Mouse (Mus musculus): Measurements from ENCODE around the gene Znrf3. TPM values are rescaled to one million over a fixed set of nuclear protein-coding genes. Genes with fewer than 3 reads are reported as not detected.
A peak's percentile ranks its signal among the peaks of the same experiment; 100 is the strongest.

The Znrf3 gene
- total RNA-seq, 2 experiments from 2014 or later, result 19.6 to 20.0 TPM

GRCm38 (mm10) chr11:5257151-5257862, 187.3 kb downstream of the Znrf3 start:
- no peak for DNase-seq (ENCODE audit: low spot score in 2 of 2)
- intact Hi-C loops (cut with DNase I), result loop anchor here (5.0 kb wide), 1 partner anchor 90 kb away; no protein-coding TSS in a partner anchor

- intact Hi-C loops (cut with DNase I), result loop anchor here (5.0 kb wide), 1 partner anchor 88 kb away; no protein-coding TSS in a partner anchor
- no peak for DNase-seq (ENCODE audit: low spot score in 2 of 2)
Measured at GRCm38 (mm10) chr11:5255509-5256014, 189.1 kb downstream of the Znrf3 start.

DNA sequence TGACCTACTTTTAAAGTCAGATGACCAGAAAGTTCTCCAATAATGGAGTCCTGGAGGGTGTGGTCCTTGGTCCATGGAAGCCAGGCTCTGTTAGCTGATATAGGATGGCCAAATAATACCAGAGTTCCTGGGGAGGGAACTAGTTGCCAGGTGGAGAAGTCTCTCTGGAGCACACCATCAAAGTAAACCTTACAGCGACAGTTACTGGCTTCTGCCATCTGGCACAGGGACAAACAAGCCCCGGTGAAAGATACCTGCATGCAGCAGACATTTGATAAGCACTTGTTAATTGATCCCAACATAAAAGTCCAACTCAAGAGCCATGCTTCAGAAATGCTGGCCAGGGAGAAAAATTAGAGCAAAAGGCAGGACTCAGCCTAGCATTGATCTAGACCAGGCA, 190.6 kb downstream of the Znrf3 start:
- no peak for DNase-seq (ENCODE audit: low spot score in 2 of 2)
- intact Hi-C loops (cut with DNase I), result no loop called here

DNA sequence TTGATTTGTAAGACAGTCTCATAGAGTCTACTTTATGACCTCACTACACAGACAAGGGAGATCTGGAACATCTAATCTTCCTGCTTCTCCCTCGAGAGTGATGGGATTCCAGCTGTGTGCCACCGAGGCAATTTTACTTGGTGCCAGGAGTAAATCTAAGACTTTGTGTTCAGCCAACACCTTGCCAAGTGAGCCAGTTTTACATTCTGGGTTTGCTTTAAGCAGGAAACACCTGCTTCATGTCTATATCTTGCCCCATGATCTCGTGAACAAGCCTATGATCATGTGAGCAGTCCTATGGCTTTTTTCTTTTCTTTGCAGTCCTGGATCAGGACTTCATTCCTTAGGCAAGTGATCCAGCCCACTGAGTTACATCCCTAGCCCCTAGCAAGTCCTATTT, 191.1 kb downstream of the Znrf3 start:
- no peak for DNase-seq (ENCODE audit: low spot score in 2 of 2)
- intact Hi-C loops (cut with DNase I), result no loop called here

GRCm38 (mm10) chr11:5252727-5253126, 191.9 kb downstream of the Znrf3 start:
- no peak for DNase-seq (ENCODE audit: low spot score in 2 of 2)
- intact Hi-C loops (cut with DNase I), result no loop called here

- intact Hi-C loops (cut with DNase I), result no loop called here
- DNase-seq (ENCODE audit: low spot score in 2 of 2), result no peak
Measured at GRCm38 (mm10) chr11:5251112-5251511, 193.5 kb downstream of the Znrf3 start.

- intact Hi-C loops (cut with DNase I), result no loop called here
- DNase-seq (ENCODE audit: low spot score in 2 of 2), result no peak
Measured at GRCm38 (mm10) chr11:5248200-5248599, 196.4 kb downstream of the Znrf3 start.

GRCm38 (mm10) chr11:5245431-5245830, 199.2 kb downstream of the Znrf3 start:
- intact Hi-C loops (cut with DNase I), result loop anchor here (2.0 kb wide), 2 partner anchors 15 to 81 kb away; partner anchors contain the start of gene Kremen1
- DNase-seq (ENCODE audit: low spot score in 2 of 2), result no peak

- intact Hi-C loops (cut with DNase I), result loop anchor here (2.0 kb wide), 2 partner anchors 16 to 80 kb away; partner anchors contain the start of gene Kremen1
- DNase-seq (ENCODE audit: low spot score in 2 of 2), result peak; percentile 49 to 79
Measured at GRCm38 (mm10) chr11:5244749-5245130, 199.9 kb downstream of the Znrf3 start.

GRCm38 (mm10) chr11:5243812-5244748, 200.6 kb downstream of the Znrf3 start:
- intact Hi-C loops (cut with DNase I), result loop anchor here (2.0 kb wide), 2 partner anchors 17 to 79 kb away; partner anchors contain the start of gene Kremen1
- DNase-seq (ENCODE audit: low spot score in 2 of 2), result peak; percentile 64 to 91

GRCm38 (mm10) chr11:5243208-5243607, 201.4 kb downstream of the Znrf3 start:
- intact Hi-C loops (cut with DNase I), result no loop called here
- DNase-seq (ENCODE audit: low spot score in 2 of 2), result no peak

- intact Hi-C loops (cut with DNase I), result no loop called here
- no peak for DNase-seq (ENCODE audit: low spot score in 2 of 2)
Measured at GRCm38 (mm10) chr11:5242158-5242557, 202.5 kb downstream of the Znrf3 start.

- intact Hi-C loops (cut with DNase I), result no loop called here
- no peak for DNase-seq (ENCODE audit: low spot score in 2 of 2)
Measured at GRCm38 (mm10) chr11:5239706-5240690, 204.6 kb downstream of the Znrf3 start.

Other genes with a start within 250 kb of the Znrf3 start
- 10 to 100 TPM; 14.0 to 15.9 TPM for gene Kremen1, start 183.3 kb downstream of the Znrf3 start, total RNA-seq (2021)
- 100 to 1,000 TPM; 112 to 119 TPM for gene Xbp1, start 75.8 kb upstream of the Znrf3 start, total RNA-seq (2021)
- gene Ccdc117, start 97.3 kb upstream of the Znrf3 start, total RNA-seq (2021), result 10 to 100 TPM; 13.8 to 15.4 TPM
- gene Ankrd36, start 124.8 kb upstream of the Znrf3 start, total RNA-seq (2021), result not detected